Mouse (Mus musculus) heart, adult 2 months (tissue): ENCODE data around the gene Eef1b2.

Experiments
- CTCF ChIP-seq: fragments of 200-600 bp; IDR thresholded peaks from 2 replicates; pipeline ENCODE4 v1.8.1; 2022; ENCODE audit warnings: antibody characterized with exemption, mild to moderate bottlenecking, moderate library complexity
- EP300 ChIP-seq: fragments of 200-500 bp; IDR thresholded peaks from 2 replicates; pipeline ENCODE4 v1.6.1; 2011; ENCODE audit warnings: low read depth, low read length, control low read depth; ENCODE audit not compliant: insufficient read depth

DNA sequence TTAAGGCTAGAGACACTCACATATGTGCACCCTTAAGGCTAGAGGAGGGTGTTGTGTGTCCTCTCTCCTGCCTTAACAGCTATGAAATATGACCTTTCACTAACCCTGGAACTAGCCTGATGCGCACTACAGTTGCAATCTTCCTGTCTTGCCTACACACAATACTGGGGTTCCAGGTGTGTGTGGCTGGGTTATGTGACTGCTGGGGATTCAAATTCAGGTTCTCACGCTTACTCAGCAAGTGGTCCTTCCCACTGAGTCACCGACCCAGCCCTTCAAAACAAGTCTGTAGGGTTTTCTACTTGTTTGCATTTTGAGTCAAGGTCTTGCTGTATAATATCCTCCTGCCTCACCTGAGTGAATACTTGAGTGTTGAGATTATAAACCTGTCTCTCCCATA lies 42.1 kb upstream of the Eef1b2 start:
- no peak for TF ChIP-seq CTCF
- TF ChIP-seq EP300 = no peak
